Mouse (Mus musculus): ENCODE data around the gene Adam1b.
"Not testable (repeated sequence)": the region's sequence is repeated elsewhere in the genome, so short reads cannot be mapped to it uniquely, and the experiment has no call there.

Gene Adam1b

GRCm38 (mm10) chr5:121503231-121503630 is at the start of gene Adam1b:
Adam1b (minus strand) TSS chr5:121503435.
- in situ Hi-C loops (cut with MboI, MseI) = no loop called here

GRCm38 (mm10) chr5:121549196-121549595 is 46.0 kb upstream of the Adam1b start:
- in situ Hi-C loops (cut with MboI, MseI) = no loop called here

GRCm38 (mm10) chr5:121547084-121547483 is 43.8 kb upstream of the Adam1b start:
- in situ Hi-C loops (cut with MboI, MseI) = no loop called here

GRCm38 (mm10) chr5:121546530-121546895 is 43.3 kb upstream of the Adam1b start:
- in situ Hi-C loops (cut with MboI, MseI) = no loop called here

- in situ Hi-C loops (cut with MboI, MseI) = no loop called here
Observed at GRCm38 (mm10) chr5:121545793-121546529, 42.7 kb upstream of the Adam1b start, which contains the start of gene Mapkapk5. Mapkapk5 (minus strand) TSS chr5:121545905.

- in situ Hi-C loops (cut with MboI, MseI) = no loop called here
Observed at GRCm38 (mm10) chr5:121544910-121545792, 41.9 kb upstream of the Adam1b start, which contains the start of the genes Adam1a and Gm42878. Adam1a (minus strand) TSS chr5:121545482. Gm42878 (minus strand) TSS chr5:121545482.

- in situ Hi-C loops (cut with MboI, MseI) = no loop called here
Observed at GRCm38 (mm10) chr5:121543370-121543769, 40.1 kb upstream of the Adam1b start.

- in situ Hi-C loops (cut with MboI, MseI) = no loop called here
Observed at GRCm38 (mm10) chr5:121541235-121541634, 38.0 kb upstream of the Adam1b start.

- in situ Hi-C loops (cut with MboI, MseI) = no loop called here
Observed at GRCm38 (mm10) chr5:121540066-121540465, 36.8 kb upstream of the Adam1b start.

- in situ Hi-C loops (cut with MboI, MseI) = no loop called here
Observed at GRCm38 (mm10) chr5:121537588-121537987, 34.4 kb upstream of the Adam1b start.

GRCm38 (mm10) chr5:121536921-121537555 is 33.8 kb upstream of the Adam1b start:
- in situ Hi-C loops (cut with MboI, MseI) = no loop called here

- in situ Hi-C loops (cut with MboI, MseI) = no loop called here
Observed at GRCm38 (mm10) chr5:121535116-121535515, 31.9 kb upstream of the Adam1b start.

- in situ Hi-C loops (cut with MboI, MseI) = no loop called here
Observed at GRCm38 (mm10) chr5:121534521-121534920, 31.3 kb upstream of the Adam1b start.

GRCm38 (mm10) chr5:121526961-121527360 is 23.7 kb upstream of the Adam1b start:
- in situ Hi-C loops (cut with MboI, MseI) = no loop called here

- in situ Hi-C loops (cut with MboI, MseI) = no loop called here
Observed at GRCm38 (mm10) chr5:121526526-121526925, 23.3 kb upstream of the Adam1b start.

- in situ Hi-C loops (cut with MboI, MseI) = no loop called here
Observed at GRCm38 (mm10) chr5:121525774-121526450, 22.7 kb upstream of the Adam1b start.

GRCm38 (mm10) chr5:121519758-121520157 is 16.5 kb upstream of the Adam1b start:
- in situ Hi-C loops (cut with MboI, MseI) = not testable (repeated sequence)

- in situ Hi-C loops (cut with MboI, MseI) = no loop called here
Observed at GRCm38 (mm10) chr5:121518983-121519382, 15.7 kb upstream of the Adam1b start.

- in situ Hi-C loops (cut with MboI, MseI) = no loop called here
Observed at GRCm38 (mm10) chr5:121510009-121510408, 6.8 kb upstream of the Adam1b start.

GRCm38 (mm10) chr5:121506846-121507245 is 3.6 kb upstream of the Adam1b start:
- in situ Hi-C loops (cut with MboI, MseI) = no loop called here

- in situ Hi-C loops (cut with MboI, MseI) = not testable (repeated sequence)
Observed at GRCm38 (mm10) chr5:121501424-121501996, 1.7 kb downstream of the Adam1b start.

All from T-helper 2 cell (primary cell).